Mouse (Mus musculus) inflammation-experienced regulatory T-cells, adult 6 months (primary cell): Measurements from ENCODE around the gene Pga5. TPM values are rescaled to one million over a fixed set of nuclear protein-coding genes. Genes with fewer than 3 reads are reported as not detected.

Experiments used
- ATAC-seq: one replicate; pipeline ENCODE4 v1.8.0; 2017
- polyA plus RNA-seq, 3 experiments: library from polyadenylated mRNA; unstranded; fragments of 100-300 nt; shearing (Covaris generic); gene quantifications; one replicate each; pipeline ENCODE4 v1.2.1; 2017

Gene Pga5
- polyA plus RNA-seq, 3 experiments from 2014 or later: not detected

GRCm38 (mm10) chr19:10661919-10662318, 16.0 kb downstream of the Pga5 start:
- no peak for ATAC-seq

- ATAC-seq: no peak
Measured at GRCm38 (mm10) chr19:10661373-10661772, 16.5 kb downstream of the Pga5 start.

GRCm38 (mm10) chr19:10658406-10658805, 19.5 kb downstream of the Pga5 start:
- ATAC-seq: no peak

DNA sequence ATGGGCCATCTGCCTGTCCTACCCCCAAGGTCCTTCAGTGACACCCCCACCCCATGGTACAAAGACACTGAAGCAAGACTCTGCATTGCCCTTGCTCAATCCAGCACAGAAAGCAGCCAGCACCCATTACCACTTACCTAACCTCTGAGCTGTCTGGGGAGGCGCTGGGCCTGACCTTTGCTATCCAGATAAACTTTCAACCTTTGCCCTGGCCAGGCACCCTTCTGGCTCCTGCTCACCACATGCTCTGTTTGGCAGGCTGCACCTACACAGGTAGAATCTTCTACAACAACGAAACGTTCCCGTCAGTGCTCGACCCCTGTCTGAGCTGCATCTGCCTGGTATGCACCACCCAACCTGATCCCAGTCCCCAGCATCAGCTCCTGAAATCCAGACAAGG, 20.1 kb downstream of the Pga5 start:
- no peak for ATAC-seq

GRCm38 (mm10) chr19:10656058-10656457, 21.8 kb downstream of the Pga5 start:
- no peak for ATAC-seq

GRCm38 (mm10) chr19:10648156-10648555, 29.7 kb downstream of the Pga5 start:
- ATAC-seq: no peak

GRCm38 (mm10) chr19:10645616-10646015, 32.3 kb downstream of the Pga5 start:
- ATAC-seq: no peak

DNA sequence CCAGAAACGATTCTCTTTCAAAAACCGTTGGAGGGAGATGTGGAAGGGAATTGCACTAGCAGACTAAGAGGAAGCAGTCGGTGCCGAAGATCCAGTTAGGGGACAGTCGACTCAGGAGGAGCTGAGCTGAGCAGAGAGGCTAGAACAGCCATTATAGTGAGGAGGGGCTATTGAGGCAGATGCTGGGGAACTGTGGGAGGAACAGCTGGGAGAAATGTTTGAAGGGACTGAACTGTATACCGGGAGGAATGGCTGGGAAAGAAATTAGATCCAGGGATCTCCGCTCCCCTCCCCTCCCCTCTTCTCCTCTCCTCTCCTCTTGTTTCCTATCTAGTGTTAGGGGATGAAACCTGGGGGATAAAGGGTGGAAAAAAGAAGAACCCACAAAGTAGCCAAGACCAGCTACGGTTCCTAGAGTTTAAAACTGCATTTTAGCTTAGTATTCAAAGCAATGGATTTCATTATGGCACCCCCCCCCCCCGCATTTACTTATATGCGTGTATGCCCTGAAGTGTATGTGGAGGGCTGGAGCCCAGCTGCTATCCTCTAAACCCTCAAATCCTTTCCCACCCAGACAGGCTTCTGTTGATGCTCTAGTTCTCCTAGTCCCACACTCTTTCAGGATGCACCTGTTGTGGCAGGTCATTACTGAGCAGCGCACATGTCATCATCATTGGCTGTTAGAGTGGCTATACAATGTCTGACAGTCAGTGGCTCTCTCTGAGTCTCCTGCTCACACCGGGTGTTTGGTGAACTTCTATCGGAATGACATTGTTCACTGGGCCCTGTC, 37.1 kb downstream of the Pga5 start:
- ATAC-seq: no peak

GRCm38 (mm10) chr19:10640080-10640479, 37.8 kb downstream of the Pga5 start:
- no peak for ATAC-seq

- no peak for ATAC-seq
Measured at GRCm38 (mm10) chr19:10637840-10638239, 40.0 kb downstream of the Pga5 start.

- no peak for ATAC-seq
Measured at GRCm38 (mm10) chr19:10634872-10635318, 43.0 kb downstream of the Pga5 start.

GRCm38 (mm10) chr19:10634106-10634871, 43.6 kb downstream of the Pga5 start, which contains the start of gene Vwce:
Gene Vwce (plus strand): TSS chr19:10634213.
- no peak for ATAC-seq

Other genes starting within 250 kb of the Pga5 start
- gene Lrrc10b, start 220.6 kb downstream of the Pga5 start, polyA plus RNA-seq: not detected
- under 1 TPM in 2 of 3 experiments, not detected in 1; 0.30 to 0.73 TPM for gene Ppp1r32, start 195.1 kb downstream of the Pga5 start, polyA plus RNA-seq
- 10 to 100 TPM; 44.3 to 78.6 (median 67.6) TPM for gene Cpsf7, start 152.8 kb downstream of the Pga5 start, polyA plus RNA-seq
- 10 to 100 TPM; 87.1 to 95.9 (median 94.8) TPM for gene Sdhaf2, start 151.9 kb downstream of the Pga5 start, polyA plus RNA-seq
- 10 to 100 TPM in 1 of 3 experiments, 1 to 10 TPM in 2; 5.3 to 11.9 (median 9.8) TPM for gene Tmem216, start 121.8 kb downstream of the Pga5 start, polyA plus RNA-seq
- gene Cyb561a3, start 100.9 kb downstream of the Pga5 start, polyA plus RNA-seq: 10 to 100 TPM; 31.7 to 42.7 (median 34.1) TPM
- gene Tmem138, start 100.7 kb downstream of the Pga5 start, polyA plus RNA-seq: 10 to 100 TPM; 17.8 to 20.5 (median 18.6) TPM
- gene Ddb1, start 72.7 kb downstream of the Pga5 start, polyA plus RNA-seq: 100 to 1,000 TPM in 2 of 3 experiments, 10 to 100 TPM in 1; 94.0 to 107 (median 105) TPM
- gene Tkfc, start 72.4 kb downstream of the Pga5 start, polyA plus RNA-seq: 10 to 100 TPM in 1 of 3 experiments, 1 to 10 TPM in 2; 8.4 to 10.7 (median 9.5) TPM
- under 1 TPM in 1 of 3 experiments, not detected in 2; 0.79 TPM for gene Vwce, start 43.9 kb downstream of the Pga5 start, polyA plus RNA-seq
- 10 to 100 TPM; 11.4 to 15.9 (median 14.1) TPM for gene Vps37c, start 10.7 kb upstream of the Pga5 start, polyA plus RNA-seq
- gene Cd5, start 60.9 kb upstream of the Pga5 start, polyA plus RNA-seq: 100 to 1,000 TPM; 355 to 487 (median 480) TPM
- 100 to 1,000 TPM; 356 to 569 (median 520) TPM for gene Cd6, start 152.0 kb upstream of the Pga5 start, polyA plus RNA-seq
- gene Slc15a3, start 161.7 kb upstream of the Pga5 start, polyA plus RNA-seq: 10 to 100 TPM in 1 of 3 experiments, 1 to 10 TPM in 2; 3.2 to 16.7 (median 3.3) TPM
- 1 to 10 TPM in 1 of 3 experiments, under 1 TPM in 1, not detected in 1; 0.86 to 1.0 TPM for gene Tmem132a, start 191.9 kb upstream of the Pga5 start, polyA plus RNA-seq
- gene Tmem109, start 203.9 kb upstream of the Pga5 start, polyA plus RNA-seq: 10 to 100 TPM; 55.3 to 75.6 (median 64.7) TPM
- 10 to 100 TPM in 2 of 3 experiments, 1 to 10 TPM in 1; 6.2 to 26.0 (median 20.2) TPM for gene Prpf19, start 217.2 kb upstream of the Pga5 start, polyA plus RNA-seq
- gene Zp1, start 242.6 kb upstream of the Pga5 start, polyA plus RNA-seq: not detected